Mouse (Mus musculus): ENCODE measurements around the gene Acy3.

The Acy3 gene

GRCm38 (mm10) chr19:4000119-4000900 lies 13.9 kb downstream of the Acy3 start, which contains the start of the genes Nudt8 and Gm49405:
Nudt8 (plus strand) TSS chr19:4000580.
Gm49405 (plus strand) TSS chr19:4000626.
- in situ Hi-C loops (cut with MboI; ENCODE audit: unreplicated experiment in 2 of 2): loop anchor here in 1 of 2 experiments (5.0 kb wide), 1 partner anchor 42 kb away; no protein-coding TSS in a partner anchor

DNA sequence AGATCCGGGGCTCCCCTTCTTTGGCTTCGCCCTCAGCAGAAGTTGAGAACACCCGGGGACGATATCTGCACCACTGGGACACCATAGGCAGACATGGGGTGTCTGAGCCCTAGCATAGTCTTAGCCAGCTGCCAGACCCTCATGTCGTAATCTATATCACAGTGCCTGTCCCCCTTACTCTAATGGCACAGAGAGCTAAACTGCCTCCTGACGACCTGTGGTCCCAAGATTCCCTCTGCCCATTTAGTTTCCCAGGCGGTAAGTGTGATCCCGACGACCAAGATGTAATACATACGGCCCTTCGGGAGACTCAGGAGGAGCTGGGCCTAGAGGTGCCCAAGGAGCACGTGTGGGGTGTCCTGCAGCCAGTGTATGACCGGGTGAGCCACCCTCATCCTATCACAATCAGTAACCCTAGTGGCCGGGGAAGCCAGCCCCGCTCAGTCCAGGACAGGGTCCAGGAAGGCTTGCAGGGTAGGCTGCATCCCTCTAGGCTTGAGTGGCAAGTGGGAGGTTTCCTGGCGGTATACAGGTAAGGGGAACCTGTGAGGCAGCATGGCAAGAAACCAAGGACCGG lies 14.7 kb downstream of the Acy3 start:
- in situ Hi-C loops (cut with MboI; ENCODE audit: unreplicated experiment in 2 of 2): loop anchor here in 1 of 2 experiments (5.0 kb wide), 1 partner anchor 41 kb away; no protein-coding TSS in a partner anchor

DNA sequence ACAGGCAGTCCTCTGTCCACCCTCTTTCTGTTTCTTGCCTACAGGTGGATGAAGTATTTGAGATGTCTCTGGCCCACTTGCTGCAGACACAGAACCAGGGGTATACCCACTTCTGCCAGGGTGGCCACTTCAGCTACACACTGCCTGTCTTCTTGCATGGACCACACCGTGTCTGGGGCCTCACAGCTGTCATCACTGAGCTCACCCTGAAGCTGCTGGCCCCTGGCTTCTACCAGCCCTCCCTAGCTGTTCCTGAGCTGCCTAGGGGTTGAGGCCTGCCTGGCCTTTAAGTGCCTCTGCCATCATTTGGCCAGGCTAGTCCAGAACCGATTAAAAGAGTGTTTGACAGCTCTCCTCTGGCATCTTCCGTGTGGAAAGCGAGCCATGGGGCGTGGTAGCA lies 15.4 kb downstream of the Acy3 start:
- in situ Hi-C loops (cut with MboI; ENCODE audit: unreplicated experiment in 2 of 2): loop anchor here in 1 of 2 experiments (5.0 kb wide), 1 partner anchor 41 kb away; no protein-coding TSS in a partner anchor

- in situ Hi-C loops (cut with MboI; ENCODE audit: unreplicated experiment in 2 of 2): loop anchor here in 1 of 2 experiments (5.0 kb wide), 1 partner anchor 39 kb away; no protein-coding TSS in a partner anchor
Measured at GRCm38 (mm10) chr19:4003112-4003511, 16.7 kb downstream of the Acy3 start, which contains the start of gene Doc2g. Doc2g (plus strand) TSS chr19:4003313.

GRCm38 (mm10) chr19:4003641-4004040 lies 17.3 kb downstream of the Acy3 start:
- in situ Hi-C loops (cut with MboI; ENCODE audit: unreplicated experiment in 2 of 2): loop anchor here in 1 of 2 experiments (5.0 kb wide), 1 partner anchor 39 kb away; no protein-coding TSS in a partner anchor

- in situ Hi-C loops (cut with MboI; ENCODE audit: unreplicated experiment in 2 of 2): loop anchor here in 1 of 2 experiments (5.0 kb wide), 1 partner anchor 38 kb away; no protein-coding TSS in a partner anchor
Measured at GRCm38 (mm10) chr19:4004331-4004730, 18.0 kb downstream of the Acy3 start.

DNA sequence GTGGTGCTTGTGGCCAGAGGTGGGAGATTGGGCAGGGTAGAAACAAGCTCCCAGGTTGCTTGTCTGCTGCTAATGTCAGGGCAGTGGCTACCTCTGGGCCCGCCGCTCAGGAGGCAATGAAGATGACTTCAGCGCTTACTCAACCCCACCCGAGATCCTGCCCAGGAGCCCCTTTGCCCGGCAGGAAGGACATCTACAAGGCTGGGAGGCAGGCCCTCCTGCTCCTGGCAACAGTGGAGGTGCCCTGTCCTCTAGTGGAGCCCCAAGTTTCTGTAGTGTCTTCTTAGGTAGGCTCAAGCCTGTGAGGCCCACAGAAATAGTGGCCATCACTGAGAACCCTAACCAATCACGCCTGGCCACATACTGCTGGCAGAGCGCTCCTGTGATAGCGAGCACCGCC lies 18.7 kb downstream of the Acy3 start:
- in situ Hi-C loops (cut with MboI; ENCODE audit: unreplicated experiment in 2 of 2): no loop called here

GRCm38 (mm10) chr19:4005971-4006370 lies 19.6 kb downstream of the Acy3 start:
- in situ Hi-C loops (cut with MboI; ENCODE audit: unreplicated experiment in 2 of 2): no loop called here

- in situ Hi-C loops (cut with MboI; ENCODE audit: unreplicated experiment in 2 of 2): no loop called here
Measured at GRCm38 (mm10) chr19:4011086-4011485, 24.7 kb downstream of the Acy3 start.

DNA sequence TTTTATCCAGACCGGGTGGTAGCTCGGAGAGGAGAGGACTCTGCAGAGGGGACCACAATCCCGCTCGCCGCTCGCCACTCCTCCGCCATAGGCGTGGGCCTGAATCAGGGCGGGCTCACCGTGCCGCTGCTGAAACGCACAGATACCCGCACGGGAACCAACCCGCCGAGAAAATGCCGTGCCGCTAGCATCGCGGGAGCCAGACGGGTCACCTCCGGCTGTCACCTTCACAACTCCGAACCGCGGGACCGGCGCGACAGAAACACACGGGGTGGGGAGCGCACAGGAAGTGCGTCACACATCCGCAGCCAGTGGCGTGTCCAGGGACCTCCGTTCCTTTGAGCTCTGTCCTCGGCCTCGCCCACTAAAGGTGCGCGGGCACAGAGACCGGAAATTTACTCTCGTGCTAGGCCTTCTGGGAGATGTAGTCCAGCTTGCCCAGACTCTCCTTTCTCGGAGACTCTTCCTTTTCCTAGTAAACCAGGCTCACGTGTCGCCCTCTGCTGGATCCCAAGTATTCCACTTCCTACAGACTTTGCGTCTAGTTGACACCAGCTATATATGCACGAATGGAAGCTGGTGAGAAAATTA lies 26.2 kb downstream of the Acy3 start, which contains the start of gene Ndufv1:
Gene Ndufv1 (minus strand): TSS at position 375 of the 591 bp plus-strand sequence.
- in situ Hi-C loops (cut with MboI; ENCODE audit: unreplicated experiment in 2 of 2): no loop called here

DNA sequence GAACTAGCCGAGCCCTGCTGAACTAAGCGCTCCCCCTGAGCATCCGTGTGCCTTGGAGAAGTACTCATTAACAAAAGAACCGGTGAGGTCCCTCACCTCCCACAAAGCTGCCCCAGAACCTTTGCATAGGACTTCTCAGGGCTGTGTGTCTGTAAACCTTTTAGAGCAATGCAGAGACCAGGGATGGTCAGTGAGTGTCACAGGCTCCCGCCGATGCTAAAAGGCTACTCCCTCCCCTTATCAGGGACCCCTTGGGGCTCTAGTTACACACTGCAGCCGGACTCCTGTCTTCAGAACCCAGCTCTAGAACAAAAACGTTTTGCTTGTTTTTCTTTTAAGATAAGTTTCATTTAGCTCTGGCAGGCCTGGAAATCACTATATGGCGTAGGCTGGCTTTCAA lies 26.7 kb downstream of the Acy3 start:
- in situ Hi-C loops (cut with MboI; ENCODE audit: unreplicated experiment in 2 of 2): no loop called here

DNA sequence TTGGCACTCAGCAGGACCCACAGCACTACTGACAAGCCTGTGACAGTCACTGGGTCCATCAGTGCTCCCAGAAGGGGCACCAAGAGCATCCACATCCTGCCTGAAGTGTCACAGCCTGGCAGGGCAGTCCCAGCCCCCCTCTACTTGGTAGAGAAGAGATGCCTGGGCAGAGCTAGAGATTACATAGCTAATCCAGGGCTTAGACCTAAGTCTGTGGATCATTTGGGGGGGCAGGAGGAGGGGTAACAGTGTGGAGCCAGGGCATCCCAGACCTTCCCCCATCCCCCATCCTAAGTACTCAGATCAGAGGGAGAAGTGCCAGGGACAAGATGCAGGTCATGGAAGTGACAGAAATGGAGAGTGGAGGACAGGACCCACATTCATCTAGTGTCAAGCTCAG lies 28.4 kb downstream of the Acy3 start:
- in situ Hi-C loops (cut with MboI; ENCODE audit: unreplicated experiment in 2 of 2): loop anchor here in 1 of 2 experiments (5.0 kb wide), 2 partner anchors 37 to 187 kb away; partner anchors contain the start of gene Rad9a

- in situ Hi-C loops (cut with MboI; ENCODE audit: unreplicated experiment in 2 of 2): loop anchor here in 1 of 2 experiments (5.0 kb wide), 2 partner anchors 37 to 187 kb away; partner anchors contain the start of gene Rad9a
Measured at GRCm38 (mm10) chr19:4015635-4016034, 29.3 kb downstream of the Acy3 start.

DNA sequence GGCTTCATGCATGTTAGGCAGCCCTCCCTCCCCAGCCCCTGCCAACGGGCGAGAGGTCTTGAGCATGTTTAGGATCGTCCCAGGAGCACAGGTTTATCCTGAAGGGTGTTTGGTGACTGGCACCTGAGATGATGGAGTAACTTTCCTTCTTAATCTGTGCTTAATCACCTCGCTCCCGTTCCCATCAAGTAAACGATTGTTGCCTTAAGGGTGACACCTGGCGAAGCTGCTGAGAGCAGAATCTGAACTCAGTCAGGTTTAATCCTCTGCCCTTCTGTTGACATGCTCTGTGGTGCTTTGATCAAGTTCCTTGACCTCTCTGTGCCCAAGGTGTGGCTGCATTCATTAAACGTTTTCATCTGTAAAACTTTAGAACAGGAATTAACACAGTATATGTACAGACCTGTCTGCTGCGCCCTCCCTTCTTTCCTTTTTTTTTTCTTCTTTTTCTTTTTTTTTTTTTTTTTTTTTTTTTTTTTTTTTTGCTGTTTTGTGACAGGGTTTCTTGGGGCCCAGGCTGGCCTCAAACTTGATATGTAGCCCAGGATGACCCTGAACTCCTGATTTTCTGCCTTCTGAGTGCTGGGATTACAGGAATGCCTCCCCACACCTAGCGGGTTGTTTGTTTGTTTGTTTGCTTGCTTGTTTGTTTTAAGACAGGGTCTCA lies 31.7 kb downstream of the Acy3 start:
- in situ Hi-C loops (cut with MboI; ENCODE audit: unreplicated experiment in 2 of 2): loop anchor here in 1 of 2 experiments (5.0 kb wide), 2 partner anchors 34 to 184 kb away; partner anchors contain the start of gene Rad9a

- in situ Hi-C loops (cut with MboI; ENCODE audit: unreplicated experiment in 2 of 2): loop anchor here in 1 of 2 experiments (5.0 kb wide), 2 partner anchors 33 to 183 kb away; partner anchors contain the start of gene Rad9a
Measured at GRCm38 (mm10) chr19:4018743-4019583, 32.6 kb downstream of the Acy3 start.

DNA sequence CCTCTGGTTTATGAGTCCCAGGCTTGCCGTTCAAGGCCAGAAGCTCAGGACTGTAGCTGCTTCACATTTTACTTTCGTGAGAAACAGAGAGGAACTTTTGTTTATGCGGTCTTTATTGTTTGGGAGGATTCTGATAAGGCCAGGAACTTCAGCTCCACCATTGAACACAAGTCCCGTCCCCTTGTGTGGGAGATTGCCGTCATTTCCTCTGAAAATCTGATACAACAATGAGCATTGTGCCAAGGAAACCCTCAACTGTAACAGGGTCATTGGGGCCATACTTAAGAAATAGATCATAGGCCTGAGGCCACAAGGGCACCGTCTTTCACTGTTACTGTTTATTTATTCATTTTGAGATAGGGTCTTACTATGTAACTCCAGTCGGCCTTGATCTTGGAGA lies 36.8 kb downstream of the Acy3 start:
- in situ Hi-C loops (cut with MboI; ENCODE audit: unreplicated experiment in 2 of 2): no loop called here

DNA sequence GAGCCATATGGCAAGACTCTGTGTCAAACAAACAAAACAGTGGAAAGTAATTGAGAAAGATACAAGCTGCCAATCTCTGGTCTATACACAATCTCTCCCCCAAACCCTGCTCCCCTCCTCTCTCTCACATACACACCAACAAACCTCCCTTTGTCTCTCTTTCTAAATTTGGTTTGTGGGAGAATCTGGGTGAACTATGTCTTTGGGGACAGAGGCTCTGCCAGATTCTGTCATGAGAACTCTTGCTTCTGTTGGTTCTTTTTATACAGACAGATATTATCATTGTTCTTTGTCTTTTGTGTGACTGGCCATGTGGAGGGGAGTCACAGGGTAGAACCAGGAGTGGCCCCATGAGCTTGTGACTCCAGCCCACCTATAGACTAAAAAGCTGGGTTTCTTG lies 41.2 kb downstream of the Acy3 start:
- in situ Hi-C loops (cut with MboI; ENCODE audit: unreplicated experiment in 2 of 2): no loop called here

DNA sequence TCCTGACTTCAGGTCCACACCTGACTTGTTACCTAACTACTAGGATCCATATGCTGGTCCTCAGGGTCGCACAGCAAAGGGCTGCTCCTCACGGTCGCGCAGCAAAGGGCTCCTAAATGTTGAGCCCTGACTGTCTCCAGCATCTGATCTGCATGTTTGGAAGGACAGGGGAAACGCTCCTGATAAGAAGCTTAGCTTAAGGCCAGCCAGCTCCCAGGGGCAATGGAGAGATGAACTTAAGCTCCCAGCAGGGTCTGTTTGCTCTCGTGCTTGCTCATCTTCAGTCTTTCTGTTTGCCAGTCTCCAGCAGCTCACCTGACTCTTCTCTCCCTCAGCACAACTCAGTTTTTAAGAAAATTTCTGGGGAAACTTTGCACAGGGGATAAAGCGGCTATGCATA lies 46.3 kb downstream of the Acy3 start:
- in situ Hi-C loops (cut with MboI; ENCODE audit: unreplicated experiment in 2 of 2): no loop called here

DNA sequence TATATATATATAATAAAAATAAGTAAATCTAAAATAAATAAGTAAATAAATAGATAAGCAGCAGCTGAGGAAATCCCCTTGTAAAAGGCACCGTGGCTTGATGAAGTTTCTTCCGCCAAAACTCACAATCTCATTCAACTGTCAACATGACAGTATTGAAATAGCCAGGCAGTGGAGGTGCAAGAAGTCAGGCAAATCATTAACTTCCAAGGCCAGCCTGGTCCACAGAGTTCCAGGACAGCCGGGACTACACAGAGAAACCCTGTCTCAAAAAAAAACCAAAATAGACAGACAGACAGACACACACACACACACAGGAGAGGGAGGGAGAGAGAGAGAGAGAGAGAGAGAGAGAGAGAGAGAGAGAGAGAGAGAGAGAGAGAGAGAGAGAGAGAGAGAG lies 46.9 kb downstream of the Acy3 start:
- in situ Hi-C loops (cut with MboI; ENCODE audit: unreplicated experiment in 2 of 2): no loop called here

Data from v-Abl transformed pro-B cells (cell line).